Mouse (Mus musculus) CH12.LX (cell line): ENCODE data around the gene Atp2b4. TPM values are rescaled to one million over a fixed set of nuclear protein-coding genes. Genes with fewer than 3 reads are reported as not detected.

Source experiments
- DNase-seq: peaks from one replicate; pipeline ENCODE4 v3.0.0-alpha.2; 2013; ENCODE audit errors: extremely low read depth
- H3K27ac ChIP-seq: 2 replicates; pipeline ENCODE4 v1.5.1; 2012; ENCODE audit warnings: low read depth, mild to moderate bottlenecking, control low read depth, moderate library complexity; ENCODE audit not compliant: insufficient read depth
- H3K27me3 ChIP-seq: replicated peaks from 2 replicates; pipeline ENCODE3; 2012; ENCODE audit warnings: inconsistent platforms
- H3K36me3 ChIP-seq, 2 experiments: replicated peaks in 1 of 2; 2 replicates each; pipeline versions ENCODE3 to v1.6.1; 2012; ENCODE audit warnings: inconsistent platforms in 1 of 2, low read length in 1 of 2, mild to moderate bottlenecking in 1 of 2, mixed read lengths in 1 of 2, moderate library complexity in 1 of 2; ENCODE audit not compliant: control insufficient read depth in 1 of 2, insufficient read depth in 1 of 2
- H3K4me1 ChIP-seq, 2 experiments: 2 replicates each; pipeline ENCODE4 v1.6.1; 2012; ENCODE audit warnings: inconsistent platforms in 1 of 2, moderate library complexity in 1 of 2; ENCODE audit not compliant: insufficient read depth in 2 of 2, control insufficient read depth in 1 of 2
- H3K4me2 ChIP-seq: 2 replicates; pipeline ENCODE4 v1.6.1; 2012; ENCODE audit warnings: low read depth, mild to moderate bottlenecking, control low read depth; ENCODE audit not compliant: poor library complexity, insufficient read depth, severe bottlenecking
- H3K4me3 ChIP-seq, 3 experiments: fragments of 150-350 bp in 1 of 3; sonication (generic) in 1 of 3; replicated peaks in 1 of 3; 2 replicates each; pipeline versions ENCODE3 to v1.5.1; 2011 to 2012; ENCODE audit warnings: low read depth in 2 of 3, low read length in 2 of 3, mild to moderate bottlenecking in 2 of 3, moderate library complexity in 2 of 3, control low read depth in 1 of 3, improper control_type of control experiment in 1 of 3, inconsistent platforms in 1 of 3, mixed read lengths in 1 of 3; ENCODE audit not compliant: poor library complexity in 1 of 3
- H3K79me2 ChIP-seq: replicated peaks from 2 replicates; pipeline ENCODE4 v1.6.1; 2012; ENCODE audit warnings: mild to moderate bottlenecking, moderate library complexity; ENCODE audit not compliant: control insufficient read depth, poor library complexity, insufficient read depth, severe bottlenecking; ENCODE audit errors: extremely low read depth
- H3K9ac ChIP-seq: 2 replicates; pipeline ENCODE4 v1.6.1; 2012; ENCODE audit warnings: low read depth, mild to moderate bottlenecking, control low read depth, moderate library complexity; ENCODE audit not compliant: insufficient read depth
- H3K9me3 ChIP-seq: replicated peaks from 2 replicates; pipeline ENCODE3; 2012; ENCODE audit warnings: low read length, inconsistent platforms, mixed read lengths
- CHD1 ChIP-seq: IDR thresholded peaks from 2 replicates; pipeline ENCODE4 v1.6.1; 2012; ENCODE audit warnings: low read depth, low read length, improper control_type of control experiment, inconsistent platforms
- CTCF ChIP-seq, 2 experiments: IDR thresholded peaks in 1 of 2; conservative IDR thresholded peaks in 1 of 2; 2 replicates each; pipeline ENCODE4 v1.5.1; 2011 to 2012; ENCODE audit warnings: low read depth in 2 of 2, low read length in 2 of 2, improper control_type of control experiment in 1 of 2, inconsistent platforms in 1 of 2, mild to moderate bottlenecking in 1 of 2, moderate library complexity in 1 of 2
- E2F4 ChIP-seq: IDR thresholded peaks from 2 replicates; pipeline ENCODE4 v1.6.1; 2011; ENCODE audit warnings: low read depth, low read length, improper control_type of control experiment; ENCODE audit not compliant: insufficient replicate concordance
- ELF1 ChIP-seq: IDR thresholded peaks from 2 replicates; pipeline ENCODE4 v1.6.1; 2014; ENCODE audit warnings: low read depth, mild to moderate bottlenecking, inconsistent platforms, low read length, improper control_type of control experiment
- EP300 ChIP-seq: IDR thresholded peaks from 2 replicates; pipeline ENCODE4 v1.6.1; 2011; ENCODE audit warnings: low read length, improper control_type of control experiment
- ETS1 ChIP-seq: conservative IDR thresholded peaks from 2 replicates; pipeline ENCODE4 v1.6.1; 2012; ENCODE audit warnings: low read depth, mild to moderate bottlenecking, inconsistent platforms, low read length, improper control_type of control experiment, moderate library complexity
- GABPA ChIP-seq: IDR thresholded peaks from 2 replicates; pipeline ENCODE4 v1.6.1; 2012; ENCODE audit warnings: low read depth, low read length, improper control_type of control experiment, inconsistent platforms; ENCODE audit not compliant: insufficient replicate concordance
- HCFC1 ChIP-seq: IDR thresholded peaks from 2 replicates; pipeline ENCODE4 v1.6.1; 2012; ENCODE audit warnings: low read depth, mild to moderate bottlenecking, inconsistent platforms, low read length, improper control_type of control experiment
- JUN ChIP-seq: IDR thresholded peaks from 2 replicates; pipeline ENCODE4 v1.6.1; 2011; ENCODE audit warnings: low read depth, mild to moderate bottlenecking, low read length, improper control_type of control experiment, moderate library complexity; ENCODE audit not compliant: insufficient read depth
- KAT2A ChIP-seq: IDR thresholded peaks from 2 replicates; pipeline ENCODE4 v1.6.1; 2012; ENCODE audit warnings: low read length, improper control_type of control experiment, inconsistent platforms; ENCODE audit not compliant: insufficient replicate concordance
- MAFK ChIP-seq: IDR thresholded peaks from 2 replicates; pipeline ENCODE4 v1.6.1; 2011; ENCODE audit warnings: low read length, improper control_type of control experiment; ENCODE audit not compliant: insufficient replicate concordance
- MAX ChIP-seq: IDR thresholded peaks from 2 replicates; pipeline ENCODE4 v1.6.1; 2011; ENCODE audit warnings: low read length, improper control_type of control experiment
- MAZ ChIP-seq: IDR thresholded peaks from 2 replicates; pipeline ENCODE4 v1.6.1; 2012; ENCODE audit warnings: low read depth, mild to moderate bottlenecking, inconsistent platforms, low read length, improper control_type of control experiment, moderate library complexity
- MEF2A ChIP-seq: IDR thresholded peaks from 2 replicates; pipeline ENCODE4 v1.6.1; 2014; ENCODE audit warnings: low read depth, mild to moderate bottlenecking, inconsistent platforms, low read length, improper control_type of control experiment, borderline replicate concordance
- MXI1 ChIP-seq: IDR thresholded peaks from 2 replicates; pipeline ENCODE4 v1.6.1; 2011; ENCODE audit warnings: mild to moderate bottlenecking, low read depth, low read length, improper control_type of control experiment
- MYC ChIP-seq: IDR thresholded peaks from 2 replicates; pipeline ENCODE4 v1.6.1; 2011; ENCODE audit warnings: low read depth, mild to moderate bottlenecking, improper control_type of control experiment, low read length
- NRF1 ChIP-seq: IDR thresholded peaks from 2 replicates; pipeline ENCODE4 v1.6.1; 2014; ENCODE audit warnings: low read depth, mild to moderate bottlenecking, inconsistent platforms, low read length, improper control_type of control experiment, moderate library complexity
- PAX5 ChIP-seq: IDR thresholded peaks from 2 replicates; pipeline ENCODE4 v1.6.1; 2012; ENCODE audit warnings: low read length, inconsistent platforms, mixed read lengths
- POLR2AphosphoS2 ChIP-seq: IDR thresholded peaks from 2 replicates; pipeline ENCODE4 v1.6.1; 2011; ENCODE audit warnings: low read depth, low read length, improper control_type of control experiment
- RCOR1 ChIP-seq: conservative IDR thresholded peaks from 2 replicates; pipeline ENCODE4 v1.6.1; 2012; ENCODE audit warnings: low read depth, mild to moderate bottlenecking, inconsistent platforms, low read length, improper control_type of control experiment
- SMC3 ChIP-seq: IDR thresholded peaks from 2 replicates; pipeline ENCODE4 v1.6.1; 2011; ENCODE audit warnings: low read depth, low read length, improper control_type of control experiment
- TBP ChIP-seq: conservative IDR thresholded peaks from 2 replicates; pipeline ENCODE4 v1.6.1; 2011; ENCODE audit warnings: low read depth, low read length, improper control_type of control experiment
- UBTF ChIP-seq: IDR thresholded peaks from 2 replicates; pipeline ENCODE4 v1.6.1; 2012; ENCODE audit warnings: low read depth, mild to moderate bottlenecking, inconsistent platforms, low read length, improper control_type of control experiment, moderate library complexity
- USF1 ChIP-seq: IDR thresholded peaks from 2 replicates; pipeline ENCODE4 v1.6.1; 2014; ENCODE audit warnings: low read depth, mild to moderate bottlenecking, inconsistent platforms, low read length, improper control_type of control experiment
- USF2 ChIP-seq: conservative IDR thresholded peaks from 2 replicates; pipeline ENCODE4 v1.6.1; 2011; ENCODE audit warnings: low read depth, low read length, improper control_type of control experiment
- ZKSCAN1 ChIP-seq: IDR thresholded peaks from 2 replicates; pipeline ENCODE4 v1.6.1; 2012; ENCODE audit warnings: low read depth, inconsistent platforms, low read length, improper control_type of control experiment, borderline replicate concordance
- dilution Hi-C: fragments of 300-500 bp; cut with MboI; formaldehyde crosslinking; loops from 2 replicates; pipeline ENCODE4 v1.14.3; 2020; ENCODE audit warnings: low sequenced_read_pairs; ENCODE audit not compliant: extremely low pct_unique_long_range_greater_than_20kb, extremely low pct_ligation_motif_present
- in situ Hi-C: fragments of 300-500 bp; cut with MboI; formaldehyde crosslinking; loops from 3 replicates; pipeline ENCODE4 v1.14.3; 2019; ENCODE audit warnings: low sequenced_read_pairs, low pct_ligation_motif_present, low pct_unique_long_range_greater_than_20kb, mixed read lengths
- polyA plus RNA-seq: library from polyadenylated mRNA; unstranded; fragments of >175 nt; gene quantifications from 2 replicates; pipeline ENCODE4 v1.2.1, GENCODE M21; 2012; ENCODE audit warnings: low read depth; ENCODE audit not compliant: insufficient read length
- total RNA-seq, 2 experiments: library from RNA; depleted of rRNA; stranded (reverse); fragments of 300-350 nt in 1 of 2; fragments of >200 nt in 1 of 2; gene quantifications; 2 replicates each; pipeline ENCODE4 v1.2.3; 2012 to 2014

Gene Atp2b4
- total and polyA plus RNA-seq, 3 experiments: 6.9 to 18.4 (median 17.5) TPM

DNA sequence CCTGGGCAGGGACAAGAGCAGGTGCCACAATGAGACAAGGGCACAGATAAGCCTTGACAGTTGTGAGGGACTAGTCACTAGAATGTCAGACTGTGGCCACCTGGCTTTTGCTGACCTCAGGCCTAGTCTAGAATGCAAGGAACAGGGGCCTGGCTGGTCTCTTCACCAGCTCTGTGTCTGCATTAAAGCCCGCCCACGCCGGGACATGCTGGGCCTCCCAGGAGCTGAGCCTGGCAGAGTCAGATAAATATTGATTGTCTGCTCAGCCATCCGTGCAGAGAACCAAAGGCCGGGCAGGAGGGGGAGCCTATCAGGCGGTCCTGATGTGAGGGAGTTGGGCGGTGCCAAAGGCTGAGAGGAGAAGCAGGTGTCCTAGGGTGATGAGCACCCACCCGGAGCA is 24.7 kb upstream of the Atp2b4 start:
- H3K4me3 ChIP-seq: no peak overlapping the region
- no peak overlapping the region for H3K4me2 ChIP-seq
- TF ChIP-seq E2F4: no peak
- TF ChIP-seq ZKSCAN1: no peak
- TF ChIP-seq KAT2A: no peak
- TF ChIP-seq MAX: no peak
- TF ChIP-seq MAZ: no peak
- no peak for TF ChIP-seq HCFC1
- no peak for TF ChIP-seq CTCF (conservative IDR thresholded peaks at IDR 0.05 in 1 of 2, IDR thresholded peaks at IDR 0.05 in 1 of 2; ENCODE audit: low read depth in 2 of 2, low read length in 2 of 2)
- TF ChIP-seq MEF2A: no peak
- no peak for TF ChIP-seq MXI1
- no peaks in the 10 kb centered on the region for H3K9me3 ChIP-seq
- H3K36me3 ChIP-seq: peaks cover 0 to 10% of the 10 kb centered on the region in 2 experiments
- no peaks in the 10 kb centered on the region for H3K27me3 ChIP-seq
- DNase-seq: peak; percentile 45
- H3K4me1 ChIP-seq: peaks cover 24 to 75% of the 10 kb centered on the region in 2 experiments
- in situ Hi-C loops (no loop called here), dilution Hi-C loops (no loop called here)
- H3K9ac ChIP-seq: no peak overlapping the region
- no peak overlapping the region for H3K27ac ChIP-seq
- H3K79me2 ChIP-seq: no peaks in the 10 kb centered on the region

DNA sequence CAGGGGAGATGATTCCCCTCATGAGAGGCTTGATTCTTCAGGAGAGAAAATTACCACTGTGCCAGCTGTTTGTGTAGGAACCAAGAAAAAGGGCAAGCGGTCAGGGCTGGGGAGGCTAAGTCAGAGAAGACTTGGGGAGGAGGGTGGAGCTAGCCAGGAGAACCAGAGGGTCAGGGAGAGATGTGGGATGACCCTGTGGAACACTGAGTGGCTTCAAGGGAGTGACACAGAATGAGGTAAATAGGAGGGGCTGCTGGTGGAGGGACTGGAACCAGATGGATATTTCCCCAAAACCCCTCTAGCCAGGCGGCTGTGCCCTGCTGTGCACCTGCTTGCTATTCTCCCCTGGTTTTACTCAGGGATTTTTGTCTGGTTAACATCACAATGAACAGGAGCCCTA is 24.3 kb upstream of the Atp2b4 start:
- in situ Hi-C loops: no loop called here
- no peak for DNase-seq
- Histone ChIP-seq H3K4me1 (peaks cover 24 to 75% of the 10 kb centered on the region in 2 experiments), H3K4me2 (no peak overlapping the region), H3K4me3 (no peak overlapping the region), H3K27ac (no peak overlapping the region), H3K36me3 (peaks cover 0 to 10% of the 10 kb centered on the region in 2 experiments), H3K9me3 (no peaks in the 10 kb centered on the region), H3K27me3 (no peaks in the 10 kb centered on the region), H3K9ac (no peak overlapping the region), H3K79me2 (no peaks in the 10 kb centered on the region)
- TF ChIP-seq ETS1 (no peak), POLR2AphosphoS2 (no peak), ELF1 (no peak), USF2 (no peak), NRF1 (no peak), MAFK (no peak), GABPA (no peak), TBP (no peak), PAX5 (no peak), EP300 (no peak), MYC (no peak), RCOR1 (no peak), SMC3 (no peak), UBTF (no peak), USF1 (no peak), JUN (no peak), CHD1 (no peak), KAT2A (no peak)
- dilution Hi-C loops: no loop called here
